Mouse (Mus musculus): Measurements from ENCODE around the gene Vav1. TPM values are rescaled to one million over a fixed set of nuclear protein-coding genes. Genes with fewer than 3 reads are reported as not detected.

Vav1 gene
- total and polyA plus RNA-seq, 3 experiments = 86.7 to 99.6 TPM; not detected in 1

- H3K9ac ChIP-seq (ENCODE audit: control insufficient read depth, low read depth, low read length, poor library complexity, severe bottlenecking) = no peak overlapping the region
- H3K9me3 ChIP-seq (replicated peaks; ENCODE audit: insufficient read depth, low read length) = no peaks in the 10 kb centered on the region
- H3K27me3 ChIP-seq (ENCODE audit: control insufficient read depth in 1 of 2, insufficient read depth in 2 of 2, low read length in 2 of 2) = no peaks in the 10 kb centered on the region
- no peak overlapping the region for H3K4me3 ChIP-seq (ENCODE audit: control insufficient read depth in 1 of 2, insufficient read depth in 1 of 2, low read depth in 2 of 2, low read length in 2 of 2)
- peaks cover 5 to 34% of the 10 kb centered on the region in 2 experiments for H3K4me1 ChIP-seq (ENCODE audit: control insufficient read depth in 1 of 2, insufficient read depth in 2 of 2, low read length in 2 of 2)
- no peak for TF ChIP-seq JUND (IDR thresholded peaks at IDR 0.05; ENCODE audit: low read depth, low read length)
- TF ChIP-seq POLR2AphosphoS5 (IDR thresholded peaks at IDR 0.05; ENCODE audit: borderline replicate concordance, low read depth, low read length) = no peak
- no peak for TF ChIP-seq ZKSCAN1 (IDR thresholded peaks at IDR 0.05; ENCODE audit: low read depth, low read length)
- no peak for TF ChIP-seq MYB (IDR thresholded peaks at IDR 0.05; ENCODE audit: low read depth, low read length)
- TF ChIP-seq ZMIZ1 (IDR thresholded peaks at IDR 0.05; ENCODE audit: low read depth, low read length) = no peak
- H3K27ac ChIP-seq (ENCODE audit: control insufficient read depth, low read depth, low read length) = peak overlapping the region; percentile 97; the same call in 1 of the 2 replicates
- DNase-seq (ENCODE audit: low read depth, low spot score) = no peak
- peaks cover 5 to 31% of the 10 kb centered on the region in 2 experiments for H3K36me3 ChIP-seq (ENCODE audit: control insufficient read depth in 1 of 2, insufficient read depth in 2 of 2, low read length in 2 of 2)
- H3K79me2 ChIP-seq (ENCODE audit: control insufficient read depth, insufficient read depth, low read length, poor library complexity) = peaks cover 52% of the 10 kb centered on the region
These were observed 10.4 kb downstream of the Vav1 start for GRCm38 (mm10) chr17:57289252-57289651.

GRCm38 (mm10) chr17:57290001-57290670, 11.2 kb downstream of the Vav1 start:
- H3K27me3 ChIP-seq (ENCODE audit: control insufficient read depth in 1 of 2, insufficient read depth in 2 of 2, low read length in 2 of 2) = no peaks in the 10 kb centered on the region
- peak; percentile 87 for DNase-seq (ENCODE audit: low read depth, low spot score)

DNA sequence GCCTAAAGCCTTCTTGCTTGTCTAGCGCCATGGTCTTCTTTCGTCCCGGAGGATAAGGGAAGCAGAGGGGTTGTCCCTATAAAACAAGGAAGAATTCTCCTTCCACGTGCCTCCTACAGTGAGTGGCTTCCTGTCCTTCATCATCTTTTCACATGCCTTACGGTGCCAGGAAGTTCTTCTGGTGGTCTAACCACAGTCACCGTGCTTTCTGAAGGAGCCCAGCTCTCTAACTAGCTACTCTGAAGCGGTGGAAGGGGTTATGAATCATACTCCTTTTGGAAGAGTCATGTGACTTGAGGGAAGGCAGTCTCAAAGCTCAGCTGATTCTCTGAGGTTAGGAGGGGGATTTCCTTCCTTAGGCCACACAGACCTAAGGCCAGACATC, 11.8 kb downstream of the Vav1 start:
- H3K27ac ChIP-seq (ENCODE audit: control insufficient read depth, low read depth, low read length) = peak overlapping the region; percentile 97
- no peaks in the 10 kb centered on the region for H3K27me3 ChIP-seq (ENCODE audit: control insufficient read depth in 1 of 2, insufficient read depth in 2 of 2, low read length in 2 of 2)
- H3K4me3 ChIP-seq (ENCODE audit: control insufficient read depth in 1 of 2, insufficient read depth in 1 of 2, low read depth in 2 of 2, low read length in 2 of 2) = peak overlapping the region in 1 of 2 experiments; percentile 34; a peak in 1 of 4 replicates
- peak; percentile 65 for DNase-seq (ENCODE audit: low read depth, low spot score)
- H3K9ac ChIP-seq (ENCODE audit: control insufficient read depth, low read depth, low read length, poor library complexity, severe bottlenecking) = peak overlapping the region; percentile 53
- H3K4me1 ChIP-seq (ENCODE audit: control insufficient read depth in 1 of 2, insufficient read depth in 2 of 2, low read length in 2 of 2) = peaks cover 0 to 29% of the 10 kb centered on the region in 2 experiments
- H3K79me2 ChIP-seq (ENCODE audit: control insufficient read depth, insufficient read depth, low read length, poor library complexity) = peaks cover 44% of the 10 kb centered on the region
- TF ChIP-seq MAZ (IDR thresholded peaks at IDR 0.05; ENCODE audit: low read depth, low read length) = no peak
- TF ChIP-seq USF1 (IDR thresholded peaks at IDR 0.05; ENCODE audit: low read depth, low read length) = peak; percentile 70
- H3K36me3 ChIP-seq (ENCODE audit: control insufficient read depth in 1 of 2, insufficient read depth in 2 of 2, low read length in 2 of 2) = peaks cover 5 to 22% of the 10 kb centered on the region in 2 experiments
- no peaks in the 10 kb centered on the region for H3K9me3 ChIP-seq (replicated peaks; ENCODE audit: insufficient read depth, low read length)

More at GRCm38 (mm10) chr17:57290001-57290670, 11.2 kb downstream of the Vav1 start:
- peak overlapping the region; percentile 53 for H3K9ac ChIP-seq (ENCODE audit: control insufficient read depth, low read depth, low read length, poor library complexity, severe bottlenecking)
- peaks cover 5 to 22% of the 10 kb centered on the region in 2 experiments for H3K36me3 ChIP-seq (ENCODE audit: control insufficient read depth in 1 of 2, insufficient read depth in 2 of 2, low read length in 2 of 2)
- peak overlapping the region; percentile 97 for H3K27ac ChIP-seq (ENCODE audit: control insufficient read depth, low read depth, low read length)
- H3K4me3 ChIP-seq (ENCODE audit: control insufficient read depth in 1 of 2, insufficient read depth in 1 of 2, low read depth in 2 of 2, low read length in 2 of 2) = peak overlapping the region in 1 of 2 experiments; percentile 34; a peak in 1 of 4 replicates
- TF ChIP-seq ELF1 (IDR thresholded peaks at IDR 0.05; ENCODE audit: low read depth, low read length) (peak; percentile 73), TAL1 (IDR thresholded peaks at IDR 0.05; ENCODE audit: low read length) (peak; percentile 97), CHD2 (IDR thresholded peaks at IDR 0.05; ENCODE audit: low read length) (no peak), RCOR1 (IDR thresholded peaks at IDR 0.05; ENCODE audit: low read depth, low read length) (no peak), TCF12 (IDR thresholded peaks at IDR 0.05; ENCODE audit: low read depth, low read length) (peak; percentile 82), GATA1 (IDR thresholded peaks at IDR 0.05; ENCODE audit: low read depth, low read length) (peak; percentile 71), MEF2A (IDR thresholded peaks at IDR 0.05; ENCODE audit: extremely low read depth, insufficient replicate concordance, low read depth, low read length, poor library complexity, severe bottlenecking) (0 out of 2 replicates have a peak, but pooled peaks have one; percentile 19), BHLHE40 (IDR thresholded peaks at IDR 0.05; ENCODE audit: borderline replicate concordance, low read depth, low read length) (no peak), ETS1 (IDR thresholded peaks at IDR 0.05; ENCODE audit: low read depth, low read length) (peak; percentile 66; the same call in 1 of the 2 replicates), SIN3A (IDR thresholded peaks at IDR 0.05; ENCODE audit: low read length) (peak; percentile 75; the same call in 1 of the 2 replicates), NRF1 (IDR thresholded peaks at IDR 0.05; ENCODE audit: insufficient read depth, low read depth, low read length, poor library complexity, severe bottlenecking) (no peak), MYC (IDR thresholded peaks at IDR 0.05; ENCODE audit: low read depth, low read length) (peak; percentile 69), EP300 (IDR thresholded peaks at IDR 0.05; ENCODE audit: low read depth in 1 of 2, low read length in 2 of 2) (peak; percentile 83 to 88)
- peaks cover 0 to 29% of the 10 kb centered on the region in 2 experiments for H3K4me1 ChIP-seq (ENCODE audit: control insufficient read depth in 1 of 2, insufficient read depth in 2 of 2, low read length in 2 of 2)
- H3K79me2 ChIP-seq (ENCODE audit: control insufficient read depth, insufficient read depth, low read length, poor library complexity) = peaks cover 47% of the 10 kb centered on the region
- H3K9me3 ChIP-seq (replicated peaks; ENCODE audit: insufficient read depth, low read length) = no peaks in the 10 kb centered on the region

Measured in MEL (cell line).